Mouse (Mus musculus): ENCODE measurements around the gene Denr.

The Denr gene

DNA sequence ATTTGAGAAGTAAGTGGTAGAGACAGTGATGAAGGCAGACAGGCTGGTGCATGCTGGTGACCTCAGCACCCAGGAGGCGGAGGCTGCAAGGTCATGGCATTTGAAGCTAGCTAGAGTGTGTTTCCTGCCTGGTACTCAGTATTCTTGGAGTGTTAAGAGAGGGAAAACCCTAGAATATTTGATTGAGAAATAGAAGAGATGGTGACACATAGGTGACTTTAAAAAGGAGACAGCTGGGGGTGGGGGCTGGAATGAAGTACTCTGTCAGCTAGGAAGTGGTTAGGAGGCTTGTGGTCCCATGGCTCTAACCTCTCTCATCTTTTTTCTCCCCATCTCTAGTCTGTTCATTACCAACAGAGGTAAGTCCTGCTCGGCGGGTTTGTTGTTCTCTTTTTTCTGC is 7.9 kb downstream of the Denr start:
- no peak for DNase-seq

DNA sequence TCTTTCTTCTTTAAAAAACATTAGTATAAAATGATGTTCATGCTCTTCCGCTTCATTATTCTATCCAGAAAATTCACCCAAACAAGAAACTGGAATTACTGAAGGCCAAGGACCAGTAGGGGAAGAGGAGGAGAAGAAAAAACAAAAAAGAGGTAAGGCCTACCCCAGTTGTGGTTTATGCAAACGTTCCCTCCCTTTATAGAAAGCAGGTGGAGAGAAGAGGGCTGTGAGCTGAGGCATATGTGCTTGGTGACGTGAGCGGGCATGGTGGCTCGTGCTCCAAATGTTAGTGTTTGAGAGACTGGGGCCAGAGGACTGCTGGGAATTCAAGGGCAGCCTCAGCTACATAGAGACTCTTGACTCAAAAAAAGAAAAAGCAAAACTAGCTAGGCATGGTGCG is 15.1 kb downstream of the Denr start:
- DNase-seq = no peak

DNA sequence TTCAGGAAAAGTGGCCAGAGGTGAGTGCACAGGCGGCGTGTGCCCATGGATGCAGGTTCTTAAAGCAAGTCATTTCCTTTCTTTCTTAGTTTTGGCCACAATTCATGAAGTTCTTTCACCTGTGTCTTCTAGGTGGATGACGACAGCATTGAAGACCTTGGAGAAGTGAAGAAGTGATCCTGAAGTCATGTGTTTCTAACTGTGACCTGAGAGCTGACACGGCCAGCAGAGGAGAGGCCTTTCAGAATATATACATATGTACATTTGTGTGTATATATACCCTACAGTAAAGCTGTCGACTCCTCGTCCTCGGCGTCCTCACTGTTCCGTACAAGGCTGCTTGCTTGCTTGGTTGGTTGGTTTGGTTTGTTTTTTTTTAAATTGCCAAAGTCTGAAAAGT is 20.1 kb downstream of the Denr start, which contains the start of gene Gm43518:
Gm43518 (plus strand) TSS at position 301 of the 400 bp plus-strand sequence.
- peak; percentile 86 for DNase-seq

DNA sequence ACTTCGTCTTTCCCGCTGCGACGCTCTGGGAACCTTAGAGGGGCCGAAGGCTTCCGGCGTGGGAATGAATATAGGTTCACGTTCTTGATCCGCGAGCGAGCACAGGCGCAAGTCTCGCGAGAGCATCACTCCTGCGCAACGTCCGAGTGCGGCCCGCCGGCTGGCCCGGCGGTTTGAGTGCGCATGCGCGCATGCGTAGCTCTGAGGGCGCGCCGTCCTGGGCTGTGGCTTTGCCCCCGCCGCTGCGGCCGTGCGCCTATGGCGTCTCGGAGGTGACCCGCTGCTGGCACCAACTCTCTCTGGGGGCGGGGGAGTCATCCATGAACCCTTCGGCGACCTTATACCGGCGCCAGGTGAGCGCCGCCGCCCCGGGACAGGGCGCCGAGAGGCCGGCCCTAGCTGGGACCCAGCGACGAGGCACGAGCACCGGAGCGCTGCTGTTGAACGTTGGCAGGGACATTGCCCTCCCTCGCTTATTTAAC is 23.6 kb downstream of the Denr start, which contains the start of gene Ccdc62:
Ccdc62 (plus strand) TSS at position 172 of the 482 bp plus-strand sequence.
- DNase-seq = peak; percentile 99

DNA sequence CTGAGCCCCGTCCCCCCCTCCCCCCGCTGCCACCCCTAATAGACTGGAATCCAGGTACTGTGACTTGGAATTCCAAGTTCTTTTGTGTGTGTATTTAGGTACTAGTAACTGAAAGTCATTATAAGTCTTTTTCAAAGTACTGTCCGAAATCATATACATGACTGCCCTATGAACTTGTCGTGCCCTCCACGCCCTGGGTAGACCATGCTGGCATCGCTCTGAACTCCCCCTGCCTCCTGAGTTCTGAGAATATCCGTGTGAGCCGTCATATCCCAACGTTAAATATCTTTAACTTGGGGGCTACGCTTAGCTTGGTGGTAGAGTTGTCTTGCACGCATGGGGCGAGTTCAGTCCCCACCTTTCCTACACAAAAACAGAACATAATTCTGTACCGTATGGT is 24.2 kb downstream of the Denr start:
- peak; percentile 86 for DNase-seq

DNA sequence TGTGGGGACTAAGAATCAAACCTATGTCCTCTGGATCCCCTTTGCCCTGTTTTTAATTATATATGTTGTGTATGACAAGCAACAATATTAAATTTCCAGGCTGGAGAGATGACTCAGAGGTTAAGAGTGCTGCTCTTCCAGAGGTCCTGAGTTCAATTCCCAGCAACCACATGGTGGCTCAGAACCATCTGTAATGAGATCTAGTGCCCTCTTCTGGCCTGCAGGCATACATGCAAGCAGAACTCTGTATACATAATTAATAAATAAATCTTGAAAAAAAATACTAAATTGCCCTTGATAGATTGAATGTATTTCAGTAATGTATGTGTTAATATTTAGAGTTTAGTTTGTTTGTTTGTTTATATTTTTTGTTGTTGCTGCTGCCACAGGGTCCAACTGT is 26.0 kb downstream of the Denr start:
- DNase-seq = no peak

DNA sequence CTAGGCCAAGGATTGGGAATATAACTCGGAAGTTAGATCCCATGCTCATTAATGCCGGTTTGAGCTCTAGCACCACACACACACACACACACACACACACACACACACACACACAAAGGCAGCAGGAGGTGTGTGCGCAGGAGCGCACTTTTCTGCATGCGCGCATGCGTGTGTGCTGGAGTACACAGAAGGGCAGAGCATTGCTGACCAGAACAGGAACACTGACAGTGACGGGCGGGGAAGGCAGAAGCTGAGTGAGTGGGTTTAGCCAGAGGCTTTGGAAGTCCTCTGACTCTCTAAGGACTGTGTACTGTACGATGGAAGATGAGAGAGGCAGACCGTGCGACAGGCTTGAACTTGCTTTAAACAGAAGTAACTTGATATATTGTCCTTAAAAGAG is 26.6 kb downstream of the Denr start:
- no peak for DNase-seq

DNA sequence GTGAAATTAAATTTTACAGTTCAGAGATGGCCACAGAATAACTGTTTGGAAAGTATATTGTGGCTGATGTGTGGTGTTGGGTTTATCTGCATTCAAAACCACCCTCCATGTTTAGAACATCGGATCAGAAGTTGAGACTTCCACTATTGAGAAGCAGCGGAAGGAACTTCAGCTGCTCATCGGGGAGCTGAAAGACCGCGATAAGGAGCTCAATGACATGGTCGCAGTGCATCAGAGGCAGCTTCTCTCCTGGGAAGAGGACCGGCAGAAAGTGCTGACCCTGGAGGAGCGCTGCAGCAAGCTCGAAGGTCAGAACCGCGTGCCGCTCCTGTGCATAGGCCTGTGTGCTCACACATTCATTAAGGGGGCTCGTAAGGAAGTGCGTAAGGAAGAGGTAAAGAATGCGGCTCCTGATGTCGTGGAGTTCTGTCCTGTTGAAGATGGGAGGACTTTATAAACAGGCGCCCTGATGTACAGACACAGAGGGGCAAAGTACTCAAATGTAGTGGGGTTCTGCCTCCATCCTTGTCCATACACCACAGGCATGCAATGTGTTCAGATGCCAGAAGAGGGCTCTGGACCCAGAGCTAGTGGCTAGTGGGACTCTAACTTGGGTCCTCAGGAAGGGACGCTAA is 27.1 kb downstream of the Denr start:
- peak; percentile 84 for DNase-seq

DNA sequence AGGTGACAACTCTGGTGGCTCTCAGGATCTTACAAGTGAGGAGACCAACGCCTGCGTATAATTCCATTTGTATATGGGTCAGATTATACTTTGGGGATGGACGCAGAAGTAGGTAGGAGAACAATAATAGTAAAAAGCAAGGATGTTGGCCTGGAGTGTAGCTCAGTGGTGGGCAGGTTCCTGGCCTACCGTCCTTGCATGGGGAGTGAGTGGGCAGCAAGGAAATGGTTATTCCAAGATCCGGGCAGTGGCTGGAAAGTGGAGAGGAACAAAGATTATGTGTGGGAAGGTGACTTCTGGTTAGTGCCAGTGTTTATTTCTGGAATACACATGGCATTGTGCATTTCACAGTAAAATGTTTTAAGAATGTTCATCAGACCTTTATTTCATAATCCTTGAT is 29.0 kb downstream of the Denr start:
- DNase-seq = no peak

DNA sequence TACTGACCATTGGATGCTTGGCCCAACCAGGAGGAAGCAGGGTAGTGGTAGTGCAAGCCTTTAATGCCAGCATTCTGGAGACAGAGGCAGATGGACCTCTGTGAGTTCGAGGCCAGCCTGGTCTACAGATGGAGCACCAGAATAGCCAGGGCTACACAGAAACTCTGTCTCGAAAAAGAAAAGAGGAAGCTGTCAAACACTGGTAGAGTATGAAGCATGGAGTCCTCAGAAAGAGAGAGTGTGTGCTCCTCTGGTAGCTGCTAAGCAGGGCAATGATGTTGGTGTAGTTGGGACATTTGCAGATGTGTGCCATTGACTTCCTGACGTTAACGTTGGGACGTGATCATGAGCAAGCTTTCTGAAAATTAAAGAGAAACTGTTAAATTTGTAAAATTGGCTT is 31.5 kb downstream of the Denr start:
- no peak for DNase-seq

DNA sequence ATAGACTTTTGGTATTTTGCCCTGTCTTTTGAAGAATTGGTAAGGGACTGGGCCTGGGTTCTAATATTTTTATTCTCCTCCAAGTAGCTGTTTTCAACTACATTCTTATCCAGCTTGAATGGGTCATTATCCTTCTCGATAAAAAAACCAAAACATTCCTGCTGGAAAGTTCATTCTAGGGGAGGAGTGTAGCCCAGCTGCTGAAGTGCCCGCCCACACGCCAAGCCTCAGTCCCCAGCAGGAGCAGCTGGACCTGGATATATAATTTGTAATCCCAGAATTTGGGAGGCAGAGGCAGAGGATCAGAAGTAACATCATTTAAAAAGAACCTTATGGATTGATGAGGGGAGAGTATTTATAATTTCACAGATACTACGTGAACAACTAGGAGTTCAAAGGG is 39.6 kb downstream of the Denr start:
- DNase-seq = peak; percentile 79

DNA sequence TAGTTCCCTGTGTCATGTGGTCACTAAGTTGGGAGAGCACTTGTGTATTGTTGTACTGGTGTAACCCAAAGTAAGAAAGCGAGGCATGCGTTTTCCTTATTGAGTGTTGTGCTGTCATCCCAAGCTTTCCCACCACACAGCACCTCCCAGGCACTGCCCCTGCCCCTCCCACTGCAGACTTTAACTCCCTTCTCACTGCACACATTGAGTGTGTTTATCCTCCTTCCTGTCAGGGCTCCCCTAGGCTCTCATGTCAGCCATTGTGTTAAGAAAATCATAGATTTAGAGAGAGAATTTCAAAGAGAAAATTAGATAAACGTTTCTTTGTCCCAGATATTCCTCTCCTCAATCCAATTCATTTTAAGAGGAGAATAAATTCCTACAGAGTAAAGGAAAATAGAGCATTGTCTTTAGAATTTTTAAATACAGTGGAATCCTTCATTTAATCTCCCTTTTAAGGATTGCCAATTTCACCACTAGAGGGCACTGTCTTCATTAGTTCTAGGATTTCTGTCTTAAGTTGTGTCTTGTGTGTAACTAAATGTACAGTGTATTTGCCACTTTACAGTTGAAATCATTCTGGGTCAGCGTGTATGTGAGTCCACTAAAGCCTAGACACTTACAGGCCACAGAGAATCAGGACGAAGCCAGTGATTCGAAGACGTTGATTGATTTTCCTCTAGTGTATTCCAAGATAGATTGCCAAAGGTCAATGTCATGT is 40.2 kb downstream of the Denr start:
- peak; percentile 78 for DNase-seq

DNA sequence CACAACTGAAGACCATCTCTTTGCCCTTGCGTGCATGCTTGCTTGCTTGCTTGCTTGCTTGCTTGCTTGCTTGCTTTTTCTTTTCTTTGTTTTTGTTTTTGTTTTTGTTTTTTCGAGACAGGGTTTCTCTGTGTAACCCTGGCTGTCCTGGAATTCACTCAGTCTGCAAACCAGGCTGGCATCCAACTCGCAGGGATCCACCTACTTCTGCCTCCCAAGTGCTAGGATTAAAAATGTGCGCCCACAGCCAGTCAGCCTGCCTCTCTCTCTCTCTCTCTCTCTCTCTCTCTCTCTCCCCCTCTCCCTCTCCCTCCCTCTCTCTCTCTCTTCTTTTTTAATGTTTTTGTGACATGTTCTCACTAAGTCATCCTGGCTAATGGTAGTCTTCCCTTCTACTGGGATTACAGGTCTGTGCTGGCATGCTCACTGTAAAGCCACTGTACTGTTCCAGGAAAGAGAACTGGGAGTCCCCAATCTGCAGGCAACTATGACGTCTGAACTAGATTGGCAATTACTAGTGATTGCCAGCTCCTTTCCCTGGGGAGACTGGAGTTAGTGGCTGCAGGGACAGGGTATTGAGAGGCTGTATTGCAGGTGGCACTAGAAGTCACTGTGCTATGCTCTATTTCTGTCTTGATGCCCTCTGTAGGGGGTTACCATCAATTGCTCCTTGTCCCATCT is 45.5 kb downstream of the Denr start:
- peak; percentile 87 for DNase-seq

DNA sequence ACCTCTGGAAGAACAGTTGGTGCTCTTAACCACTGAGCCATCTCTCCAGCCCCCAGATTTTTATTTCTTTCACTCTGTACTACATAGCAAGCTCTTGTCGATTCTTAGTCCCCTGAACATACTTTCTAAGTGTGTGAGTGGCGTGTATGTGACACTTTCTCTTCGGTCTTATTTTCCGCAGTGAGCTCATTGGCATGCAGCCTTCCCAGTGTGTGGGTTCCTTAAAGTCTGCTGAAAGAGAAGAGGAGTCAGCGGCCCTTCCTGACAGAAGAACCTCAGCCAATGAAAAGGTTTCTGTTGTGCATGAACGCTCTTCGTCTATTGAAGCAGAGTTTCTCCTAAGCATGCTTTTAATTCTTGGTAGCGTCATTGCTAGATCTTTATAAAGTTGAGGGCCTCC is 50.2 kb downstream of the Denr start:
- no peak for DNase-seq

DNA sequence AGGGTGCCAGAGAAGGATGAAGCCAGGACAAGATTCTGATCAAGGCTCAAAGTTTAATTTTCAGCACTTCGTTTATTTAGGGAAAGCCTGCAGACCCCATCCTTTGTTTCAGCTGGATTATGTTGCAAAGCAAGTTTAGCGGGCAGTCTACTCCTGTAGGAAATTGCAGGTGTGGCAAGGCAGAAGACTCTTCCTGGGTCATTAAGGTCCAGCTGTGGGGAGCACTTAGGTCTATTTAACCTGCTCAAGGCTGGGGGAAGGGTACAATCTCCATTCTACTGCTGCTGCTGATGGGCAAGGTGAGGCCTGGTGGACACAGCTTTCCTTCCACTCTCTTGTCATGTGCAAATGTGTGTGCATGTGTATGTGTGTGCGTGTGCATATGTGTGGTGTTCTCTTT is 52.0 kb downstream of the Denr start:
- DNase-seq = peak; percentile 63

DNA sequence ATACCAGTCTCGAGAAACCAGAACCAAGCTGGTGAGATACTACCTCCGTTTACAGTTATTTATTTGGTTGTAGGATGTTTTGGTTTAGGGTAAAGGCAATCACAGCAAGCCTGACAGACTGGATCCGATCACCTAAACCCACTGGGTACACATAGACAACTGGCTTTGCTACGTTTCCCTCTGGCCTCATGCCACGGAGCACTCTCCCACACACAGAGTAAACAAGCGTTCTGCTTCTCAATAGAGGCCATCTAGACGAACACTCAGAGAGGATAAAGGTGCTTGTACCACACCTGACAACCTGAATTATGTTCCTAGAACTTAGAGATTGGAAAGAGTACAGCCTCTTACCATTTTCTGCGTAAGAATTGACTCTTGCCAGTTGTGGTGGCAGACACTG is 53.2 kb downstream of the Denr start:
- DNase-seq = peak; percentile 44

DNA sequence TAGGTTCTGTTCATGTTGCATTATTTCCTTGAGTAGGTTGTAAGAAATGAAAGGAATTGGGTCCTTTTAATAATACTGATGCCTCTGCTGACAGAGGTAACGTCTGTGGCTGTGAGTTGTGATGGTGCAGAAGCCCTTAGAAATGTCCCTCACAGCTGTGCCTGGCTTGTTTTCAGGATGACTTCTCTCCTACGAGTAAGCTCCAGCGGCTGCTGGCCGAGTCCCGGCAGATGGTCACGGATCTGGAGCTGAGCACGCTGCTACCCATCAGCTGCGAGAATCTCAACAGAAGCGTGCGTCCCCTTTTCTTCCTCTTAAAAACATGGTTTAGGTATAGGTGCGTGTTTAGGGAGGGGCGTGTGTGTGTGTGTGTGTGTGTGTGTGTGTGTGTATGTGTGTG is 54.1 kb downstream of the Denr start:
- DNase-seq = no peak

DNA sequence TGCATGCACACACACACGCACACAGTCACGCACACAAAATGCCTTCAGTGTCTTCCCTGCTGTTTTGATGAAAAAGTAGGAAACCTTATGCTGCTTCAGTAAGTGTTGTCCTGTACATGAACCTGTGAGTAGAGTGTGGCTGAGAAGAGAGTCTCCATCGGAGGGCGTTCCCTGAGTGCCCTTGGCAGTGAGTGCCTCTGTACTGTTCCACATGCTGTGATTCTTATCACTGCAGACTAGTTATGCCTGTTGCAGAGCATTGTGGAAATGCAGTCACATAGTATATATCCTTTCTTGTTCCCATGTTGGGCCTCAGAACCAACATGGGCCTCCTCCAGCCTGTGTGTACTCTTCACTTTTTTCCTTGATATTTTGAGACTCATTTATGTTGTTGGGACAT is 57.2 kb downstream of the Denr start:
- no peak for DNase-seq

DNA sequence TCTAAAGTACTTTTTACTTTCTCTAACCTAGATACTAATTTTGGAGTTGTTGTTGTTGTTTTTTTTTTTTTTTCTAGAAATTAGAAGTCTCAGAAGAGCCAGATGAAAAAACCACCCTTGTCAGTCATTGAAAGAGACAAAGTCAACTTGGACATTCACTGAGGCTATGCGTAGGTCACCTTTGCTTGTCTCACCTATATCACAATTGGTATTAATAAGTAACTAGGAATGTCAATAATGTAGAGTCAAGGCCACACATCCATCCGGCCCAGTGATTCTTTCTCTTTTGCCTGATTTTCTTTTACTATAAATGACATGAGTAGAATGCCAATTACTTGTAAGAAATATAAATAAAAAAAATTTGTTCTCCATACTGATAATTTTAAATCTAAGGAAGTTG is 59.8 kb downstream of the Denr start:
- no peak for DNase-seq

DNA sequence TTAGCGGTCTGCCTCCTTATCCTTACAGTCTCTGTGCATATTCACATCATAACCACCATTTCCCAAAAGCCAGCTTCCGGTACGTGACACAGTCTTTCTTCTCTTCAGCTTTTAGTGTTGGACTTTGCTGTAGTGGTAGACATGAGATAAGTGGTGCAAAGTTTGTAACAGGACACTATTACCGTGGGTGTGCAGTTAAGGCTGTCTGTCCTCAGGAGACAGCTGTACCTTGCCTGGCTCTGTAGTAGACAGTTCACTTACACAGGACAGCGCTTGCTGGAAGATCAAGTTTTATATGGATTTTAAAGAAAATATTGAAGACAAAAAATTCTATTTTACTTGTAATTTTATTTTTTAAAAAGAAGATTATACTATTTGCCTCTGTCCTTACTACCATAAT is 61.5 kb downstream of the Denr start:
- no peak for DNase-seq

DNA sequence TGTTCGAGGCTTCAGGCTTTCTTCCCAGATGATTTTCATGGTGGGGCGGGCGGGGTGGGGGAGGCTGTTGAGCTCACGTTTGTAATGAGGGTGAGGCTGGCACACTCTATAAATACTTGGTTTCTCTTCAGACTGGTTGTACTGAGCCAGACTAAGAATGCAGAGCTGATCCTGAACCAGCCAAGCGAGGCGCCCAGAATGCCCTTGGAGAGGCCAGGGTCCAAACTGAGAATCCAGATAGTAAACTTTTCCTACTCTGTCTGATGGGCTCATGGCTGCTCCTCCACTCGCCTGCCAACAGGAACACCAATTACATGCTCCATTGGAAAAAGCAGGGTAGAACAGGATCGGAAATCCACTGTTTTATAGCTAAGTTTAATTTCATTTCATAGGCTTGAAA is 62.2 kb downstream of the Denr start:
- peak; percentile 70 for DNase-seq

DNA sequence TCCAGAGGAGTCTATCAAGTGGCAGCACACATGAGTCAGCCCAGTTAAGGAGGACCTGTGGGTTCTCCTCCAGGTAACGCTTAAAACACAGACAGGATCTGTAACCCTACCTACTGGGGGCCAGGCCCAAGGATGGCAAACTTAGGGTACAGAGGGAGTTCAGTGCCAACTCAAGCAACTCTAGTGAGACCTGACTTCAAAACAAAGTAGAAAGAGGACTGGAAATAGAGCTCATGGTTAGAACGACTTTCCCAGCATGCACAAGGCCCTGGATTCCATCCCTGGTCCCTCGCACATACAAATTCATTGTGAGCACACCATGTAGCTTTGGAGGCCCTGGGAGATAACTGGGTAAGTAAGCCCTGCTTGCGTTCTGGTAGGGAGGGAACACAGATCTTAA is 63.6 kb downstream of the Denr start:
- peak; percentile 78 for DNase-seq

DNA sequence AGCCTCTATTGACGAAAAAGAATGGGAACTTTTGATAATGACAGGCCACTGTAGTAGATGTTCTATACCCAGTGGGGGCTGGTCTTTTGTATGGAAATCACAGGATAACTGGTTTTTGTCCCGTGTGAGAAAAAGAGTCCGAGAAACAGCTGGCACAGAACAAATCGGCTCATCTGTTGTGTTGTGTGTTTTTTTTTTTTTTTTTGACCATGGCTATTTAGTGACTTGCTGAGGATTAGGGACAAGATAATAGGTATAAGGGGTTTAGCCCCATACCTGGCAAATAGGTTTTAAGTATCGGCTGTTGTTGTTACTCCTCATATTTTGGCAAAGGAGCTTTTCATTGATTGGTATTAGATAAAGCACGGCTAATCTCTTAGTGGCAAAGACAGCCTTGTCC is 65.5 kb downstream of the Denr start:
- peak; percentile 45 for DNase-seq
